Mouse (Mus musculus): Measurements from ENCODE around the gene Crkl. TPM values are rescaled to one million over a fixed set of nuclear protein-coding genes. Genes with fewer than 3 reads are reported as not detected.
A peak's percentile ranks its signal among the peaks of the same experiment; 100 is the strongest.

Crkl gene
- polyA plus RNA-seq, 1 experiment from 2014 or later, result 51.2 TPM

DNA sequence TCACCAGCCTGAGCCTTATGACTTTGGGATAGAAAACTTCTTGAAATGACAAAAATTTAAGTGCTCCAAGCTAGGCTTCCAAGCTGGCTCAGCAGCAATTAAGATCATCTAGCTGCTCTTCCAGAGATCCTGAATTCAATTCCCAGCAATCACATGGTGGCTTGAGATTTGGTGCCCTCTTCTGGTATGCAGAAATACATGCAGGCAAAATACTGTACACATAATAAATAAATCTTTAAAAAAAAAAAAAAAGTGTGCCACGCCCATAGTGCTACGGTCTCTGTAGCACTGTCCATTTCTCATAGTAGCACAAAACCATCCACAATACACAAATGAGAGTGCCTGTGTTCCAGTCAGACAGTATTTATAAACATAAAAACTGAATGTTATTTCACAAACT, 19.2 kb upstream of the Crkl start:
- H3K36me3 ChIP-seq (ENCODE audit: control insufficient read depth, insufficient read depth, low read length), result peaks cover 3% of the 10 kb centered on the region; the same call in 1 of the 2 replicates
- H3K4me3 ChIP-seq (replicated peaks; ENCODE audit: low read length), result no peak overlapping the region
- no peaks in the 10 kb centered on the region for H3K9me3 ChIP-seq (replicated peaks; ENCODE audit: control insufficient read depth, low read length)
- no peaks in the 10 kb centered on the region for H3K4me1 ChIP-seq (ENCODE audit: control insufficient read depth, insufficient read depth, low read length)
- H3K27ac ChIP-seq (ENCODE audit: low read length), result no peak overlapping the region
- WGBS, result 56% methylated on average over 2 of the region's 2 CpGs
- no peak for ATAC-seq (ENCODE audit: insufficient read depth, low FRiP score)
- H3K27me3 ChIP-seq (ENCODE audit: control insufficient read depth, insufficient read depth, low read length), result no peaks in the 10 kb centered on the region
- no peak overlapping the region for H3K9ac ChIP-seq (ENCODE audit: low read length)
- H3K4me2 ChIP-seq (ENCODE audit: low read depth, low read length), result no peak overlapping the region

DNA sequence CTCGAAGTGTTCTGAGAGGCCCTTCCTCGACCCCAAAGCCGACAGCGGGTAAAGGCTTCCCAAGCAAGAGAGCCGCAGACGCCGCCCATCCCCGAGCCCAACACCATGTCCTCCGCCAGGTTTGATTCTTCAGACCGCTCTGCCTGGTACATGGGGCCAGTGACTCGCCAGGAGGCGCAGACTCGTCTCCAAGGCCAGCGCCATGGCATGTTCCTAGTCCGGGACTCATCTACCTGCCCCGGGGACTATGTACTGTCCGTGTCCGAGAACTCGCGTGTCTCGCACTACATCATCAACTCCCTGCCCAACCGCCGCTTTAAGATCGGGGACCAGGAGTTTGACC, 557 bp downstream of the Crkl start:
- WGBS, result 0% methylated on average over 24 of the region's 24 CpGs
- H3K36me3 ChIP-seq (ENCODE audit: control insufficient read depth, insufficient read depth, low read length), result peaks cover 12% of the 10 kb centered on the region
- H3K4me2 ChIP-seq (ENCODE audit: low read depth, low read length), result peak overlapping the region; percentile 78
- no peaks in the 10 kb centered on the region for H3K9me3 ChIP-seq (replicated peaks; ENCODE audit: control insufficient read depth, low read length)
- peak; percentile 22 for ATAC-seq (ENCODE audit: insufficient read depth, low FRiP score)
- H3K4me3 ChIP-seq (replicated peaks; ENCODE audit: low read length), result peak overlapping the region; percentile 93
- H3K9ac ChIP-seq (ENCODE audit: low read length), result peak overlapping the region; percentile 97
- peaks cover 14% of the 10 kb centered on the region for H3K4me1 ChIP-seq (ENCODE audit: control insufficient read depth, insufficient read depth, low read length)
- H3K27me3 ChIP-seq (ENCODE audit: control insufficient read depth, insufficient read depth, low read length), result no peaks in the 10 kb centered on the region
- peak overlapping the region; percentile 96 for H3K27ac ChIP-seq (ENCODE audit: low read length)

DNA sequence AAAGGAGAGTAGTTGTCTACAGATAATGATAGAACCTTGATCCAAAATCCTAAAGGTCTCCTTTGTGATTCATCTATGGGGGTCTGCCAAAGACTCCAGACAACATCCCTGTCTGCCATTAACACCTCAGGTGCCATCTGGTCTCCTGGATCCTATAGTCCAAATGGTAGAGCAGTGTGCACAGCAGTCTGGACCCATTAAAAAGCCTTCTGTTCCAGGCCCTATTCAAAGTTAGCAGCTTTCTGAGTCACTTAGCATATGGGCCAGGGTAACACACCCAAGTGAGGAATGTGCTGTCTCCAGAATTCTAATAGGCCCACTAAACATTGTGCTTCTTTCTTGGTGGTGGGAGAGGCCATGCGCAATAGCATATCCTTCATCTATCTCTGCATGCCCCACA, 5.1 kb downstream of the Crkl start:
- WGBS, result 100% methylated on average over 1 of the region's 1 CpGs
- no peaks in the 10 kb centered on the region for H3K27me3 ChIP-seq (ENCODE audit: control insufficient read depth, insufficient read depth, low read length)
- peaks cover 12% of the 10 kb centered on the region for H3K36me3 ChIP-seq (ENCODE audit: control insufficient read depth, insufficient read depth, low read length)
- no peak overlapping the region for H3K4me2 ChIP-seq (ENCODE audit: low read depth, low read length)
- H3K9ac ChIP-seq (ENCODE audit: low read length), result no peak overlapping the region
- H3K27ac ChIP-seq (ENCODE audit: low read length), result no peak overlapping the region
- peaks cover 12% of the 10 kb centered on the region for H3K4me1 ChIP-seq (ENCODE audit: control insufficient read depth, insufficient read depth, low read length)
- no peak for ATAC-seq (ENCODE audit: insufficient read depth, low FRiP score)
- no peak overlapping the region for H3K4me3 ChIP-seq (replicated peaks; ENCODE audit: low read length)
- H3K9me3 ChIP-seq (replicated peaks; ENCODE audit: control insufficient read depth, low read length), result no peaks in the 10 kb centered on the region

DNA sequence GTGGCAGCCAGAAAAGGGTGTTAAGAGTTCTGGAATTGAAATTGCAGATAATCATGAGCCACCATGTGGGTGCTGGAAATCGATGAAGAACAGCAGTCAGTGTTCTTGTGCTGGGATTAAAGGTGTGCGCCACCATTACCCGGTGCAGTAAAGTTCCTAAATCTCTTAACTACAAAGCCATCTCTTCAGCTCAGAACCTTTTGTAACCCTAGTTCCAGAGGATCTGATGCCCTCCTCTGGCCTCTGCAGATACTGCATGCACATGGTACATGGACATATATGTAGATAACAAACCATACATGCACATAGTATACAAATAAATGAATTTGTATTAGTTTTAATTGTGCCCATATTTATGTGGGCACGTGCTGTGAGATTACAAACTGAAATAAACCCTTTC, 8.5 kb downstream of the Crkl start:
- H3K9ac ChIP-seq (ENCODE audit: low read length), result no peak overlapping the region
- no peaks in the 10 kb centered on the region for H3K9me3 ChIP-seq (replicated peaks; ENCODE audit: control insufficient read depth, low read length)
- ATAC-seq (ENCODE audit: insufficient read depth, low FRiP score), result no peak
- H3K4me3 ChIP-seq (replicated peaks; ENCODE audit: low read length), result no peak overlapping the region
- 92% methylated on average over 4 of the region's 4 CpGs for WGBS
- no peak overlapping the region for H3K27ac ChIP-seq (ENCODE audit: low read length)
- H3K36me3 ChIP-seq (ENCODE audit: control insufficient read depth, insufficient read depth, low read length), result peaks cover 14% of the 10 kb centered on the region
- no peaks in the 10 kb centered on the region for H3K27me3 ChIP-seq (ENCODE audit: control insufficient read depth, insufficient read depth, low read length)
- no peak overlapping the region for H3K4me2 ChIP-seq (ENCODE audit: low read depth, low read length)
- peaks cover 6% of the 10 kb centered on the region; the same call in 1 of the 2 replicates for H3K4me1 ChIP-seq (ENCODE audit: control insufficient read depth, insufficient read depth, low read length)

DNA sequence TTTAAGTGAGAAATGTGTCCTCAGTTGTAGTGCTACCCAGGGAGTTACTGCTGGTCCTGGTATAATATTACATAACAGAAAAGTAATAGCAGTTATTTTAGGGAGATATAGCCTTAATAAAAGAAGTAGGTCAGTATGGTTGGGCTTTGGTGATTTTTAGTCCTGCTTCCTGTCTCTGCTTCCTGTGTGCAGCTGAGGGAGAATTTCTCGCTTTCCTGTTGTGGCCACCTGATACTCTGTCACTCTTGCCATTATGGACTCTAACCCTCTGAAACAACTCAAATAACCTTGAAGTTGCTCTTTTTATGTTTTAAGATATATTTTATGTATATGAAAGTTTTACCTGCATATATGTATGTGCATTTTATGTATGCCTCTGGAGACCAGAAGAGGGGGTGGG, 9.8 kb downstream of the Crkl start:
- H3K4me1 ChIP-seq (ENCODE audit: control insufficient read depth, insufficient read depth, low read length), result 0 out of 2 replicates have a peak, but pooled peaks cover under 1% of the 10 kb centered on the region
- 76% methylated on average over 1 of the region's 1 CpGs for WGBS
- no peaks in the 10 kb centered on the region for H3K9me3 ChIP-seq (replicated peaks; ENCODE audit: control insufficient read depth, low read length)
- no peaks in the 10 kb centered on the region for H3K27me3 ChIP-seq (ENCODE audit: control insufficient read depth, insufficient read depth, low read length)
- H3K4me3 ChIP-seq (replicated peaks; ENCODE audit: low read length), result no peak overlapping the region
- ATAC-seq (ENCODE audit: insufficient read depth, low FRiP score), result no peak
- H3K9ac ChIP-seq (ENCODE audit: low read length), result no peak overlapping the region
- no peak overlapping the region for H3K27ac ChIP-seq (ENCODE audit: low read length)
- no peak overlapping the region for H3K4me2 ChIP-seq (ENCODE audit: low read depth, low read length)
- H3K36me3 ChIP-seq (ENCODE audit: control insufficient read depth, insufficient read depth, low read length), result peaks cover 8% of the 10 kb centered on the region; the same call in 1 of the 2 replicates

DNA sequence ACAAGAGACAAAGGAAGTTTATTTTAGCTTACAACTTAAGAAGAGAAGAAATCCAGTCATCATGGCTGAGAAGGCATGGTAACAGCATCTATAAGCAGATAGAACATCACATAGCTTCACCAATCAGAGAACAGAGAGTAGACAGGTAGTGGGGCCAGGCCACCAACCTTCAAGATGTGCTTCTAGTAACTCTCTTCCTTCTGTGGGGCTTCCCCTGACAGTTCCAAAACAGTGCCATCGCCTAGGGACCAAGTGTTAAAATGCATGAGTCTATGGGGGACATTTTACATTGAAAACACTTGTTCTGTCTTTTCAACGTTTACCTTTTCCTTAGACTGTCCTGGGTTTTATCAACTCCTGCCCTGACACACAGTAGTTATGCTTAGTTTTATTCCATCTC, 11.4 kb downstream of the Crkl start:
- Histone ChIP-seq H3K27me3 (ENCODE audit: control insufficient read depth, insufficient read depth, low read length) (no peaks in the 10 kb centered on the region), H3K9ac (ENCODE audit: low read length) (no peak overlapping the region), H3K9me3 (replicated peaks; ENCODE audit: control insufficient read depth, low read length) (no peaks in the 10 kb centered on the region), H3K4me1 (ENCODE audit: control insufficient read depth, insufficient read depth, low read length) (0 out of 2 replicates have a peak, but pooled peaks cover 3% of the 10 kb centered on the region), H3K36me3 (ENCODE audit: control insufficient read depth, insufficient read depth, low read length) (0 out of 2 replicates have a peak, but pooled peaks cover 2% of the 10 kb centered on the region), H3K4me3 (replicated peaks; ENCODE audit: low read length) (no peak overlapping the region), H3K4me2 (ENCODE audit: low read depth, low read length) (no peak overlapping the region), H3K27ac (ENCODE audit: low read length) (no peak overlapping the region)
- WGBS, result 83% methylated on average over 2 of the region's 2 CpGs
- no peak for ATAC-seq (ENCODE audit: insufficient read depth, low FRiP score)

DNA sequence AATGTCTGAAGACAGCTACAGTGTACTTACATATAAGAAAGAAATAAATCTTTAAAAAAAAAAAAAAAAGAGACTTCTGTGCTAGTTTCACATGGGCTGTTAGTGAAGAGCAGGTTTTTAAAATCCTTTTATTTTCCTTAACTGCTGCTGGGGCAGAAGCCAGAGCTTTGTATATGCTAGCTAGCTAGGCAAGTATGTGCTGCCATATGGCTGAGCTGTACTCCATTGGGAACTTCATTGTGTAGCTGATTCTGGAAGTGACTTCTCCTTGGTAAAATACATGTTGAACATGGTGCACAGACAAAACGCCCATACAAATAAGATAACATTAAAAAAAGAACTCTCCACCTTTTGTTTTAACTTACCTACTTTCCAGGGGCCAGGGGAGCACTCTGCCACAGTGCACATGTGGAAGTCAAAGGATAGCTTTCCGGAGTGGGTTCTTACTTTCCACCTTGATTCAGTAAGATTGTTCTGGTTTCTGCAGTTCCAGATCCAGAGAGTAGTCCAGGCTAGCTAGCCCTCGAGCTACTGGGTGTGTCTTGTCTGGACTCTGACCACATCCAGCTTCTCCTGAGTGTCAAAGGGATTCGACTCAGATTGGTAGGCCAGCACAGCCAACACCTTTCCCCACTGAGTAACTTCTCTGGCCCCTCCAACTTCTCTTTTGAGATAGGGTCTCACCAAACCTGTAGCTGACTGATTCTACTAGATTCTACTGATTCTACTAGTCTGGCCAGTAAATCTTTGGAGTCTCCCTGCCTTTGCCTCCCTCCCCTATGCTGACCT, 15.3 kb downstream of the Crkl start:
- 80% methylated on average over 4 of the region's 4 CpGs for WGBS

DNA sequence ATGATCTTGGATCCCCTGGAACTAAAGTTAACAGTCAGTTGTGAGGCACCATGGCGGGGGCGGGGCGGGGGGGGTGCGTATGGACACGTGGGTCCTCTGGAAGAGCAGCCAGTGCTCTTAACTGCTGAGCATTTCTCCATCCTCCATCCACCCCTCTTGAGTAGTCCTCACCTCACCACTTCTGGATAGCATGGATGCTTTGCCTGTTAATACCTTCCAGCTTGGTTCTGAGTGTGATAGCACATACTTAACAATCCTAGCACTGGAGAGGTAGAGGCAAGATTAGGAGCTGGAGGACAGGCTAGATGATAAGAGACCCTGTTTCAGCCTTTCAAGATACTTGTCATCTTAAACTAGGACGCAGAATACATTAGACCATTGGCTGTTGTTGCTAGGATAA, 20.7 kb downstream of the Crkl start:
- 86% methylated on average over 6 of the region's 6 CpGs for WGBS
- no peak overlapping the region for H3K4me3 ChIP-seq (replicated peaks; ENCODE audit: low read length)
- no peak overlapping the region for H3K27ac ChIP-seq (ENCODE audit: low read length)
- H3K4me1 ChIP-seq (ENCODE audit: control insufficient read depth, insufficient read depth, low read length), result no peaks in the 10 kb centered on the region; the same call in 1 of the 2 replicates
- H3K4me2 ChIP-seq (ENCODE audit: low read depth, low read length), result no peak overlapping the region
- ATAC-seq (ENCODE audit: insufficient read depth, low FRiP score), result no peak
- no peak overlapping the region for H3K9ac ChIP-seq (ENCODE audit: low read length)
- no peaks in the 10 kb centered on the region for H3K9me3 ChIP-seq (replicated peaks; ENCODE audit: control insufficient read depth, low read length)
- H3K27me3 ChIP-seq (ENCODE audit: control insufficient read depth, insufficient read depth, low read length), result no peaks in the 10 kb centered on the region
- H3K36me3 ChIP-seq (ENCODE audit: control insufficient read depth, insufficient read depth, low read length), result 0 out of 2 replicates have a peak, but pooled peaks cover 5% of the 10 kb centered on the region

More for the DNA sequence above, 15.3 kb downstream of the Crkl start:
- H3K4me3 ChIP-seq (replicated peaks; ENCODE audit: low read length), result no peak overlapping the region
- H3K9me3 ChIP-seq (replicated peaks; ENCODE audit: control insufficient read depth, low read length), result no peaks in the 10 kb centered on the region
- no peak for ATAC-seq (ENCODE audit: insufficient read depth, low FRiP score)
- H3K9ac ChIP-seq (ENCODE audit: low read length), result no peak overlapping the region
- H3K27ac ChIP-seq (ENCODE audit: low read length), result no peak overlapping the region
- H3K27me3 ChIP-seq (ENCODE audit: control insufficient read depth, insufficient read depth, low read length), result no peaks in the 10 kb centered on the region
- 0 out of 2 replicates have a peak, but pooled peaks cover 3% of the 10 kb centered on the region for H3K4me1 ChIP-seq (ENCODE audit: control insufficient read depth, insufficient read depth, low read length)
- H3K36me3 ChIP-seq (ENCODE audit: control insufficient read depth, insufficient read depth, low read length), result 0 out of 2 replicates have a peak, but pooled peaks cover 8% of the 10 kb centered on the region
- no peak overlapping the region for H3K4me2 ChIP-seq (ENCODE audit: low read depth, low read length)

DNA sequence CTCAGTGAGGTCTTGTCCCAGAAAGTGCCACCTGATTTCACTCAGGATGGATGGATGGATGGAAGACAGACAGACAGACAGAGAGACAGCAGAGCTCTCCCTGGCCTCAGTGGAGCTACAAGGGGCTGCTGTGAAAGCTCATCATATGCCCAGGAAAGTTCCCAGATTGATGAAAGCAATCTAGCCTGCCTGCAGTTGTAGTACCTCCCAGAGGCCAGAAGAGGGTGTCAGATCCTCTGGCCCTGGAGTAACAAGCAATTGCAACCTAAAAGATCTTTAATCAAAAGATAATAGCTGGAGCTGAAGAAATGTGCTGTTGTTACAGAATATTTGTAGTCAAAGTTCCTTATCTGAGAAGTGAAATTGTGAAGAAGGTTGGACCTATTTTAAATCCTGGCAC, 22.3 kb downstream of the Crkl start:
- Histone ChIP-seq H3K4me2 (ENCODE audit: low read depth, low read length) (no peak overlapping the region), H3K4me3 (replicated peaks; ENCODE audit: low read length) (no peak overlapping the region), H3K9me3 (replicated peaks; ENCODE audit: control insufficient read depth, low read length) (no peaks in the 10 kb centered on the region), H3K9ac (ENCODE audit: low read length) (no peak overlapping the region), H3K27ac (ENCODE audit: low read length) (no peak overlapping the region), H3K4me1 (ENCODE audit: control insufficient read depth, insufficient read depth, low read length) (no peaks in the 10 kb centered on the region; the same call in 1 of the 2 replicates), H3K27me3 (ENCODE audit: control insufficient read depth, insufficient read depth, low read length) (no peaks in the 10 kb centered on the region), H3K36me3 (ENCODE audit: control insufficient read depth, insufficient read depth, low read length) (0 out of 2 replicates have a peak, but pooled peaks cover 5% of the 10 kb centered on the region)
- ATAC-seq (ENCODE audit: insufficient read depth, low FRiP score), result no peak

All from stomach, embryonic 16.5 days (tissue).